Mouse (Mus musculus): ENCODE measurements around the gene Pmpca. TPM values are rescaled to one million over a fixed set of nuclear protein-coding genes. Genes with fewer than 3 reads are reported as not detected.

Pmpca gene
- 81.3 to 95.6 TPM (median 89.5 TPM) in 4 replicates for total RNA-seq (2023; ENCODE audit: inconsistent age)

GRCm38 (mm10) chr2:26389154-26389690 lies at the start of gene Pmpca, which contains the start of gene Entr1:
Gene Pmpca (plus strand): TSS chr2:26389339.
Gene Entr1 (minus strand): TSS chr2:26389316.

GRCm38 (mm10) chr2:26351358-26352290 lies 37.5 kb upstream of the Pmpca start, which contains the start of gene Dnlz:
Gene Dnlz (minus strand): TSS chr2:26352110.

GRCm38 (mm10) chr2:26360772-26361171 lies 28.4 kb upstream of the Pmpca start, which contains the start of gene Card9:
Gene Card9 (minus strand): TSS chr2:26360918.

GRCm38 (mm10) chr2:26380131-26380771 lies 8.9 kb upstream of the Pmpca start, which contains the start of gene Snapc4:
Gene Snapc4 (minus strand): TSS chr2:26380653.

GRCm38 (mm10) chr2:26408515-26409356 lies 19.6 kb downstream of the Pmpca start, which contains the start of gene Inpp5e:
Gene Inpp5e (minus strand): TSS chr2:26409203.

GRCm38 (mm10) chr2:26444946-26445665 lies 56.0 kb downstream of the Pmpca start, which contains the start of gene Sec16a:
Gene Sec16a (minus strand): TSS chr2:26445216.

Other genes with a start within 250 kb of the Pmpca start
- 0.24 TPM in 1 of 4 replicates, not detected in the others for gene Lhx3, start 181.1 kb upstream of the Pmpca start, total RNA-seq (2023; ENCODE audit: inconsistent age)
- gene Qsox2, start 151.8 kb upstream of the Pmpca start, total RNA-seq (2023; ENCODE audit: inconsistent age) = 6.7 to 8.6 TPM (median 7.6 TPM) in 4 replicates
- not detected in 4 replicates for gene Ccdc187, start 94.8 kb upstream of the Pmpca start, total RNA-seq (2023; ENCODE audit: inconsistent age)
- gene Gpsm1, start 73.8 kb upstream of the Pmpca start, total RNA-seq (2023; ENCODE audit: inconsistent age) = 29.0 to 35.0 TPM (median 34.3 TPM) in 4 replicates
- gene Dnlz, start 37.2 kb upstream of the Pmpca start, total RNA-seq (2023; ENCODE audit: inconsistent age) = 9.6 to 11.2 TPM (median 9.8 TPM) in 4 replicates
- gene Card9, start 28.4 kb upstream of the Pmpca start, total RNA-seq (2023; ENCODE audit: inconsistent age) = 0.51 TPM in 1 of 4 replicates, not detected in the others
- gene Snapc4, start 8.7 kb upstream of the Pmpca start, total RNA-seq (2023; ENCODE audit: inconsistent age) = 96.6 to 118 TPM (median 112 TPM) in 4 replicates
- gene Entr1, start within 50 bp of the Pmpca start, total RNA-seq (2023; ENCODE audit: inconsistent age) = 123 to 146 TPM (median 138 TPM) in 4 replicates
- 29.9 to 34.7 TPM (median 31.4 TPM) in 4 replicates for gene Inpp5e, start 19.9 kb downstream of the Pmpca start, total RNA-seq (2023; ENCODE audit: inconsistent age)
- 93.3 to 99.4 TPM (median 95.2 TPM) in 4 replicates for gene Sec16a, start 55.9 kb downstream of the Pmpca start, total RNA-seq (2023; ENCODE audit: inconsistent age)
- gene Notch1, start 127.3 kb downstream of the Pmpca start, total RNA-seq (2023; ENCODE audit: inconsistent age) = 24.2 to 30.5 TPM (median 29.4 TPM) in 4 replicates
- 1.1 TPM in 1 of 4 replicates, not detected in the others for gene Egfl7, start 190.7 kb downstream of the Pmpca start, total RNA-seq (2023; ENCODE audit: inconsistent age)
- gene Gm20532, start 197.3 kb downstream of the Pmpca start, total RNA-seq (2023; ENCODE audit: inconsistent age) = not detected in 4 replicates
- 19.9 to 25.6 TPM (median 20.0 TPM) in 4 replicates for gene Agpat2, start 215.1 kb downstream of the Pmpca start, total RNA-seq (2023; ENCODE audit: inconsistent age)
- gene Fam69b, start 239.1 kb downstream of the Pmpca start, total RNA-seq (2023; ENCODE audit: inconsistent age) = 4.2 to 6.8 TPM (median 4.3 TPM) in 4 replicates